Mouse (Mus musculus) ES-E14 (cell line): ENCODE measurements around the gene Wdr73.

ENCODE experiments used
- CHD2 ChIP-seq: IDR thresholded peaks from 2 replicates; pipeline ENCODE4 v1.6.1; 2014; ENCODE audit warnings: mild to moderate bottlenecking, low read depth, low read length, inconsistent platforms
- HCFC1 ChIP-seq: IDR thresholded peaks from 2 replicates; pipeline ENCODE4 v1.6.1; 2012; ENCODE audit warnings: low read length, inconsistent platforms, borderline replicate concordance; ENCODE audit not compliant: insufficient read depth
- MAFK ChIP-seq: IDR thresholded peaks from 2 replicates; pipeline ENCODE4 v1.6.1; 2014; ENCODE audit warnings: mild to moderate bottlenecking, low read depth, low read length, inconsistent platforms; ENCODE audit not compliant: insufficient read depth
- ZC3H11A ChIP-seq: IDR thresholded peaks from 2 replicates; pipeline ENCODE4 v1.6.1; 2012; ENCODE audit warnings: low read depth, mild to moderate bottlenecking, inconsistent platforms, low read length, borderline replicate concordance
- ZNF384 ChIP-seq: IDR thresholded peaks from 2 replicates; pipeline ENCODE4 v1.6.1; 2012; ENCODE audit warnings: low read depth, low read length, inconsistent platforms

GRCm38 (mm10) chr7:80931618-80932207 lies 30.6 kb upstream of the Wdr73 start:
- TF ChIP-seq ZC3H11A (no peak), HCFC1 (no peak), CHD2 (no peak), ZNF384 (no peak), MAFK (no peak)
